In genomic region chr9:40799112-40799511, GRCm38 (mm10) we compare ENCODE assay signal across 8 mouse cellular contexts. TPM values are rescaled to one million over a fixed set of nuclear protein-coding genes. Genes with fewer than 3 reads are reported as not detected.
DNase-seq lines count a peak whose midpoint lies in the region; ATAC-seq and TF ChIP-seq lines count a peak whose summit lies in the region.

No protein-coding gene starts in this region.

- no peak for TF ChIP-seq POLR2A in ES-Bruce4 (IDR thresholded peaks at IDR 0.05; ENCODE audit: insufficient read depth, low read length)

- 0 out of 2 replicates have a peak overlapping the region, but pooled peaks have one; percentile 28 for H3K4me3 ChIP-seq in ES-Bruce4 (ENCODE audit: low read depth, low read length)
- no peak overlapping the region for H3K4me3 ChIP-seq in heart, embryonic 16.5 days (ENCODE audit: low read length)
- H3K4me3 ChIP-seq in liver, postnatal 0 days (ENCODE audit: low read depth, low read length) = peak overlapping the region; percentile 91; the same call in 1 of the 2 replicates

- H3K36me3 ChIP-seq in ES-Bruce4 (ENCODE audit: control insufficient read depth, insufficient read depth, low read length, poor library complexity, severe bottlenecking) = peaks cover 26% of the 10 kb centered on the region
- peaks cover 10% of the 10 kb centered on the region; the same call in 1 of the 2 replicates for H3K36me3 ChIP-seq in heart, embryonic 16.5 days (ENCODE audit: control insufficient read depth, insufficient read depth)
- H3K36me3 ChIP-seq in liver, postnatal 0 days (replicated peaks; ENCODE audit: insufficient read depth, low read length) = peaks cover 15% of the 10 kb centered on the region

- no peaks in the 10 kb centered on the region for H3K9me3 ChIP-seq in ES-Bruce4 (replicated peaks; ENCODE audit: control insufficient read depth, insufficient read depth, low read length, poor library complexity, severe bottlenecking)
- no peaks in the 10 kb centered on the region for H3K9me3 ChIP-seq in heart, embryonic 16.5 days (replicated peaks; ENCODE audit: control insufficient read depth, low read length)
- no peaks in the 10 kb centered on the region for H3K9me3 ChIP-seq in liver, postnatal 0 days (ENCODE audit: low read length)

- DNase-seq in embryo, embryonic 10.5 days (ENCODE audit: low spot score) = peak; percentile 53
- DNase-seq in embryo, embryonic 9.5 days (ENCODE audit: extremely low spot score) = no peak
- DNase-seq in liver, postnatal 0 days = no peak
- no peak for DNase-seq in layer of hippocampus, postnatal 10 days (ENCODE audit: low spot score in 2 of 2)
- no peak for DNase-seq in spleen, adult 12 weeks (ENCODE audit: low spot score)
- DNase-seq in layer of hippocampus, postnatal 36 days = no peak

- no peaks in the 10 kb centered on the region for H3K4me1 ChIP-seq in ES-Bruce4 (ENCODE audit: control insufficient read depth, insufficient read depth, low read length)
- peaks cover 33% of the 10 kb centered on the region for H3K4me1 ChIP-seq in heart, embryonic 16.5 days (ENCODE audit: control insufficient read depth, insufficient read depth, low read length)
- H3K4me1 ChIP-seq in liver, postnatal 0 days (ENCODE audit: insufficient read depth) = peaks cover 12% of the 10 kb centered on the region

- H3K27me3 ChIP-seq in ES-Bruce4 (ENCODE audit: control insufficient read depth, insufficient read depth, low read length, poor library complexity, severe bottlenecking) = no peaks in the 10 kb centered on the region
- no peaks in the 10 kb centered on the region for H3K27me3 ChIP-seq in heart, embryonic 16.5 days (ENCODE audit: control insufficient read depth, insufficient read depth, low read length)
- H3K27me3 ChIP-seq in liver, postnatal 0 days (ENCODE audit: insufficient read depth, low read length) = no peaks in the 10 kb centered on the region

- TF ChIP-seq CTCF in ES-Bruce4 (IDR thresholded peaks at IDR 0.05; ENCODE audit: low read depth, low read length) = no peak
- no peak for TF ChIP-seq CTCF in liver, postnatal 0 days (IDR thresholded peaks at IDR 0.05; ENCODE audit: low read depth)

- H3K9ac ChIP-seq in ES-Bruce4 (ENCODE audit: low read depth, poor library complexity, severe bottlenecking) = peak overlapping the region; percentile 98
- H3K9ac ChIP-seq in heart, embryonic 16.5 days (ENCODE audit: low read length) = peak overlapping the region; percentile 89
- H3K9ac ChIP-seq in liver, postnatal 0 days (replicated peaks) = peak overlapping the region; percentile 91

- no peak for ATAC-seq in heart, embryonic 16.5 days (replicated peaks; ENCODE audit: extremely low read depth, insufficient read depth, low FRiP score)
- ATAC-seq in liver, postnatal 0 days = no peak

- WGBS in heart, embryonic 16.5 days = 75% methylated on average over 3 of the region's 3 CpGs
- 33% methylated on average over 3 of the region's 3 CpGs for WGBS in liver, postnatal 0 days (ENCODE audit: insufficient replicate concordance)

- H3K27ac ChIP-seq in ES-Bruce4 (ENCODE audit: insufficient read depth, low read length) = peak overlapping the region; percentile 98
- H3K27ac ChIP-seq in heart, embryonic 16.5 days (ENCODE audit: low read length) = peak overlapping the region; percentile 100
- peak overlapping the region; percentile 96 for H3K27ac ChIP-seq in liver, postnatal 0 days (ENCODE audit: low read depth)

- peak overlapping the region; percentile 80; the same call in 1 of the 2 replicates for H3K4me2 ChIP-seq in heart, embryonic 16.5 days (ENCODE audit: low read depth, low read length)
- H3K4me2 ChIP-seq in liver, postnatal 0 days (ENCODE audit: low read depth, low read length) = peak overlapping the region; percentile 70

- peak; percentile 56; the same call in 1 of the 2 replicates for TF ChIP-seq EP300 in ES-Bruce4 (IDR thresholded peaks at IDR 0.05; ENCODE audit: insufficient read depth, low read depth, low read length)
- TF ChIP-seq EP300 in liver, postnatal 0 days (IDR thresholded peaks at IDR 0.05; ENCODE audit: low read depth) = no peak

RNA-seq across cellular contexts. Expression of gene Hspa8, which starts 1.7 kb away (rescaled TPM):
- polyA plus RNA-seq in ES-Bruce4 (2011; ENCODE audit: insufficient read depth, insufficient read length, low read depth, missing spikeins) = 3,442 and 3,618 TPM in 2 replicates
- polyA plus RNA-seq in heart, embryonic 16.5 days (2015; fragmentation: Nextera tagmentation; extraction: Ambion mirVana) = 2,017 and 2,064 TPM in 2 replicates
- 750 and 793 TPM in 2 replicates for polyA plus RNA-seq in liver, postnatal 0 days (2015; fragmentation: Nextera tagmentation; extraction: Ambion mirVana)
- 1,000 to 10,000 TPM; 1,788 to 2,276 TPM for total RNA-seq in layer of hippocampus, postnatal 10 days (2021)
- 1,000 to 10,000 TPM; 2,357 to 2,519 TPM for total RNA-seq in layer of hippocampus, postnatal 36 days (2021)
